Mouse (Mus musculus): ENCODE data around the gene Smpd4. TPM values are rescaled to one million over a fixed set of nuclear protein-coding genes. Genes with fewer than 3 reads are reported as not detected.
"Not testable (repeated sequence)": the region's sequence is repeated elsewhere in the genome, so short reads cannot be mapped to it uniquely, and the experiment has no call there.

The Smpd4 gene
- 10 to 100 TPM; 23.3 to 62.9 (median 50.7) TPM for total RNA-seq (2018; cell fraction: chromatin; rRNA removed)
- 10 to 100 TPM in 21 of 26 experiments, 1 to 10 TPM in 5; 8.0 to 19.9 (median 12.1) TPM for total RNA-seq (2018; cell fraction: cytosol; rRNA removed)
- 10 to 100 TPM; 15.0 to 51.5 (median 25.6) TPM for total RNA-seq (2018; cell fraction: nucleus; rRNA removed)
- 14.6 to 28.0 TPM (median 20.8 TPM) in 3 replicates for polyA plus RNA-seq (2018)

DNA sequence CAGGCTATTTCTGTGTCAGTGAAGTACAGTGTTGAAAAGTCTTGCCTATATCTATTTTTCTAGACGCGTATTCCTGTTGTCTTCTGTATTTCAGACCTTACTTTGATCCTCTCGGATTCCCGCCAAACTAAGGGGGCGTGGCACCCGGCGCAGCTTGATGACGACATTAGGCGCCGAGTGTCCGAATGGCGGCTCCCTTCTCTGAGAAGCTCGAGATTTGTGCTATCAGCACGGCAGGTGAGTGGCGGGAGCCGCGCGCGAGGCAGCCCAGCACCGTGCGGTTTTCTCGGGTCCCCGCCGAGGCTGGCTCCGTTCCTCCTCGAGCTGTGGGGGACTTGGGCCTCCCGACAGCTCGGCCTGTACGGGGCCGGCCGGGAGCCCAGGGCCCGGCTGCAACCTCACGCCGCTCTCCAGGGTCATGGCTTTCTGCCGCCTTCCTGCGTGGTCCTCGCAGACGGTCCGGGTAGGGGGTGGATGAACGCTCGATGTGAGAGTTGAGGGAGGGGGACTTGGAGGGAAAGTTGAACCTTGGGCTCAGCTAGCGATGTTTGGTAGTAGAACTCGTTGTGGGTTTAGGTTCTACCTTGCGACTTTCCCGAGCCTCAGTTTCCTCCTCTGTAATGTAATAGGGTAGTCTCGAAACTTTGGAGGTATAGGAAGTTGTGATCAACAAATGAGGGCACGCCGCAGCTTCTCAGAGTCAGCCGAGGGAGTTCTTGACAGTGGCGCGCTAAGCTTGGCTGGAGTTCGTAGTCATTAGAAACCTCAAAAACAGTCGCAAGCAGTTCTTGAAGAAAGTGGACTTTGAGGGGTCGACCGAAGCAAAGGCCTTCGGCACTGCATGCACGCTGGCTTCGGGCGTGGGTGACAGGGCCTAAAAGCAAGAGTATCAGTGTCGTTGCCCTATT lies at the start of gene Smpd4:
Gene Smpd4 (plus strand): TSS at position 157 of the 908 bp plus-strand sequence.
- Histone ChIP-seq H3K36me3 (ENCODE audit: inconsistent target) (no peaks in the 10 kb centered on the region), H3K79me2 (ENCODE audit: inconsistent target) (peaks cover 21% of the 10 kb centered on the region; the same call in 1 of the 2 replicates), H3K4me3 (ENCODE audit: inconsistent target) (peak within 1 kb of the TSS; percentile 81), H3K27ac (peak within 1 kb of the TSS; percentile 2; the same call in 1 of the 2 replicates)
- 3% methylated on average over 60 of the region's 60 CpGs for WGBS (ENCODE audit: missing documents)

DNA sequence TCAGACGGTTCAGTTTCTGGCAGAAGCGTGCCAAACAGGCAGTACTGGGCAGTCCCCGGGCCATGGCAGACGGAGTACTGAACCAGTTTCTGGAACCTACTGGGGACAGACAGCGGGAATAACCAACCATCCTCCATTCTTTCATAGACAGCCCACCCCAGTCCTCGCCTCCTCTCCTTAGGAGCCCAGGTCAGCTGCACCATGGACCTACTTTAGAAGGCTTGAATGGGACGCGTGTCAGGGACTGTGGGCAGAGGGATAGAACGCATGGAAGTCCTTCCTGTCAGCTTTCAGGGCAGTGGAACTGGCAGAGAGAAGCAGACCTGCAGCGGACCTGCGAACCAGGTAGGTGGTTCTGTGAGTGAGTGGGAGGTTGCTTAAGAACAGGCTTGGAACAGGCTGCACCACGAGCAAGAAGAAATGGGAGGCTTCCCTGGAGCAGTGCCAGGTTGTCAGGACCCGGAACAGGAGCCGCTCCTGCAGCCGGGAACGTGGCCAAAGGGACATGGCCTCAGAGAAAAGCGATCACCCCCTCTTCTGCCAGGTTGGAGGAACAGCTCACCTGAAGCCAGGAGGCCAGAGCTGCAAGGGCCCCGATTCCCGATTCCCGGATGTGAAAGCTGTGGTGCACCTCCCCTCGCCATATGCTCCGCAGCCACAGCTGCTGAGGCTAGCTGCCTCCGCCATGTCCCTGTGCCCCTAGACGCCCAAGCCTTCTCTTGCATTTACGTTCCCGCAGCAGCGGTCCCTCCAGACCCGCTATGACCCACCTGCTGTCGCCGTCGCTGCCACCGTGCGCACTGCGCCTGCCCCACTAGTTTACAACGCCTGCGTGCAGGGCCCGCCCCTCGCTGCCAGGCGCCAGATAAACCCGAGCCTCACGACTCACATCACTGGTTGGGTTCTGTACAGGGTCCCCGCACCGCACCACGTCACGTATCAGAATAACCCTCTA lies 43.0 kb upstream of the Smpd4 start:
- WGBS (ENCODE audit: missing documents), result 18% methylated on average over 45 of the region's 45 CpGs
- H3K4me3 ChIP-seq (ENCODE audit: inconsistent target), result peak overlapping the region; percentile 49
- no peak overlapping the region for H3K27ac ChIP-seq
- no peaks in the 10 kb centered on the region for H3K79me2 ChIP-seq (ENCODE audit: inconsistent target)
- no peaks in the 10 kb centered on the region for H3K36me3 ChIP-seq (ENCODE audit: inconsistent target)

DNA sequence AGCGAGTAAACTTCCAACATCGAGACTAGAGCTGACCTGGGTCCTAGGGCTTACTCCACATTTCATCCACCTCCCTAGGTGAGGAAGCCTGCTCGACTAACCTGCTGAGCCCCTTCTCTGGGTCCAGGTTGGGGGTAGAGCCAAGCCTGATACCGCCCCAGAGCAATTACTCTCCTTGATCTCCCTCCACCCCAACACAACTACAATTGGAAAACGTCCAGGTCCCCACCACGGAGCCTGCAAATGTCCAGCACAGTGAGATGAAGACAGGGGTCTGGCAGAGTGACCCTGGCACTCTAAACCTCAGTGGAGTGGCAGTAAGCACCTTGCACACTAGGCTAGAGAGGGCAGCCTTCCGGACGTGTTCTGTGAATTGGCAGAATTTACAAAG lies 42.3 kb upstream of the Smpd4 start:
- H3K4me3 ChIP-seq (ENCODE audit: inconsistent target), result no peak overlapping the region; the same call in 1 of the 2 replicates
- H3K27ac ChIP-seq, result no peak overlapping the region
- 36% methylated on average over 8 of the region's 8 CpGs for WGBS (ENCODE audit: missing documents)
- H3K36me3 ChIP-seq (ENCODE audit: inconsistent target), result no peaks in the 10 kb centered on the region
- H3K79me2 ChIP-seq (ENCODE audit: inconsistent target), result no peaks in the 10 kb centered on the region

DNA sequence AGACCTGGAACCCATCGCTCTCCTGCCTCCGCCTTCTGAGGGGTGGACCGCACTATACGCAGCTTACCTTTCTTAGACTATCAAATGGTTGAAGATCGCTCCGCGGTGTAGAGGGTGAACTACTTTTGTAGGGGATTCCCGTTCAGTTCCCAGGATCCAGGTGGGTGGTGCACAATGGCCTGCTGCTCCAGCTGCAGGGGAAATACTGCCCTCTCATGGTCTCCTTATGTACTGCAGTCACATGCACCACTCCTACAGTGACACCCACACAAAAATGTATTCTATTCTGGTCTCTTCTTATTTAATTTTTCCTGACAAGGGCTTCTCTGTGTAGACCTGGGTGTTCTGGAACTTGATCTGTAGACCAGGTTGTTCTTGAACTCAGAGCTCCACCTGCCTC lies 36.1 kb upstream of the Smpd4 start, which contains the start of gene Slc7a4:
Gene Slc7a4 (minus strand): TSS at position 151 of the 400 bp plus-strand sequence.
- WGBS (ENCODE audit: missing documents), result 54% methylated on average over 8 of the region's 8 CpGs
- Histone ChIP-seq H3K4me3 (ENCODE audit: inconsistent target) (no peak within 1 kb of the TSS), H3K36me3 (ENCODE audit: inconsistent target) (no peaks in the 10 kb centered on the region), H3K79me2 (ENCODE audit: inconsistent target) (no peaks in the 10 kb centered on the region), H3K27ac (no peak within 1 kb of the TSS)

DNA sequence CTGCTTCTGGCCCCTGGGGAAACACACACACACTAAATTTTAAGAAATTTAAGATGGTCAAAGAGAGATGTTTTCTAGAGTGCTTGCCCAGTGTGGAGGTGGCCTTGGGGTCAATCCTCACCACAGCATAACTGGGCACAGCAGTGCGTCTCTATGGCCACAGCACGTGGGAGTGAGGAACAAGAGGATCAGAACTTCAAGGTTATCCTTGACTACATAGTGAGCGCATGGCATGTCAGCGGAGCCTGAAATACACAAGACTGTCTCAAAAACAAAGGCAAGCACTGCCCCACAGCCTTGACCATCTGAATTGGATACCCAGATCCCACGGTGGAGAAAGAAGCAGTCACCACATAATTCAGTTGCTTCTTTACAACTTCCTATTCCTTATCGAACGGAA lies 34.6 kb upstream of the Smpd4 start:
- no peaks in the 10 kb centered on the region for H3K36me3 ChIP-seq (ENCODE audit: inconsistent target)
- H3K4me3 ChIP-seq (ENCODE audit: inconsistent target), result no peak overlapping the region
- WGBS (ENCODE audit: missing documents), result 96% methylated on average over 7 of the region's 7 CpGs
- no peak overlapping the region for H3K27ac ChIP-seq
- H3K79me2 ChIP-seq (ENCODE audit: inconsistent target), result no peaks in the 10 kb centered on the region

DNA sequence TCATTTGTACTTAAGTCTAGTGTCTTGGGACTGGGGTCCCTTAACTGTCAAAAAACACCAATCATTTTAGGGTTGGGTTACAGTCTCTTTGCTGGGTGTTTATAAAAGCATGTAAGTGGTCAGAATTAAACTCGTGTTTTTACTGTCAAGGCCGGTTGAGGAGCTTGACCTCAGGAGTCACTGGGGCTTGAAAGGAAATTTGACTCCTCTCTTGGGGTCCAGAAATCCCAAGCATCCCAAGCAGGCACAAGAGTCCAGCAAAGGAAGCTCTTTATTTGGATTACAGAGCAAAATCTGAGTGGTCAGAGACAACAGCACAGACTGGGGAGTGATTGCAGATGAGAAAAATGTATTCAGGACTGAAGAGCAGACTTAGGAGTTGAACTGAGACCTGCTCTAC lies 28.4 kb upstream of the Smpd4 start:
- H3K27ac ChIP-seq, result no peak overlapping the region
- no peaks in the 10 kb centered on the region for H3K79me2 ChIP-seq (ENCODE audit: inconsistent target)
- H3K4me3 ChIP-seq (ENCODE audit: inconsistent target), result no peak overlapping the region
- WGBS (ENCODE audit: missing documents), result 71% methylated on average over 2 of the region's 2 CpGs
- H3K36me3 ChIP-seq (ENCODE audit: inconsistent target), result no peaks in the 10 kb centered on the region

DNA sequence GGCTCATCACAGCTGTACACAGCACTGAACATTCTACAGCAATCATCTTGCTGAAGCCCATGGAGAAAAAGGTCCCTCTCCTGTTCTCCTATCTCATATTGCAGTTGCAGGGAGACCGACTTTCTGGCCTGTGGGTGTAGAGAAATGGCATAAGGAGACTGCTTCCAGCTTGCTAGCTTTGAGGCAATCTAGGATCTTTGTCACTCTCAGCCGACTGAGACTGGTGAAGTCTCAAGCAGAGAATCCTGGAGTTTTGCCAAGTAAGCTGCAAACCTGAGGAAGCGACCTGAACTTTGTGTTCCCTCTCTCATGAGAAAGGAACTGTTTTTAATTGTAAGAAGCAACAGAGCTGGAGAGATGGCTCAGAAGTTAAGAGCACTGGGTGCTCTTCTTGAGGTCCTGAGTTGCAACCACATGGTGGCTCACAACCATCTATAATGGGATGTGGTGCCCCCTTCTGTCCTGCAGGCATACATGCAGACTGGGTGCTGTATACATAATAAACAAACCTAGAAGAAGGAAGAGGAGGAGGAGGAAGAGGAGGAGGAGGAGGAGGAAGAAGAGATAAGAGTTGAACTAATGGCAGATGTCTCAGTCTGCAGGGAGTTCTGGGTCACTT lies 18.1 kb upstream of the Smpd4 start:
- 60% methylated on average over 3 of the region's 3 CpGs for WGBS (ENCODE audit: missing documents)
- Histone ChIP-seq H3K79me2 (ENCODE audit: inconsistent target) (no peaks in the 10 kb centered on the region), H3K27ac (no peak overlapping the region), H3K4me3 (ENCODE audit: inconsistent target) (no peak overlapping the region), H3K36me3 (ENCODE audit: inconsistent target) (no peaks in the 10 kb centered on the region)

DNA sequence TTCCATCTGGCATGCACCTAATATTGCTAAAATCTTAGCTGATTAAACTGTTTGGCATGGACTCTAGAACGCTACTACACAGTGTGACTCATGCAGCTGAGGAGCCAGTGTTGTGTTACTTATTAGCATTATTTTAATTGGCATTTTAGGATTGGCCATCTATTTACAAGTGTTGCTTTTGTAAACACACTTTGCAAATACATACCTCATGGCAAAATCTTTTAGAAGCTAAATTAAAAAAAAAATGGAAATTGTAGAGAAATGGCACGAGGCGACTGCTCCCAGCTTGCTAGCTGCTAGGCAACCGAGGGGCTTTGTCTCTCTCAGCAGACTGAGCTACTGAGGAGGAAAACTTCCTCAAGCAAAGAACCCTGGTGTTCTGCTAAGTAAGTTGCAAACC lies 14.2 kb upstream of the Smpd4 start:
- 83% methylated on average over 4 of the region's 4 CpGs for WGBS (ENCODE audit: missing documents)
- H3K36me3 ChIP-seq (ENCODE audit: inconsistent target), result no peaks in the 10 kb centered on the region
- H3K4me3 ChIP-seq (ENCODE audit: inconsistent target), result no peak overlapping the region
- no peak overlapping the region for H3K27ac ChIP-seq
- no peaks in the 10 kb centered on the region for H3K79me2 ChIP-seq (ENCODE audit: inconsistent target)

DNA sequence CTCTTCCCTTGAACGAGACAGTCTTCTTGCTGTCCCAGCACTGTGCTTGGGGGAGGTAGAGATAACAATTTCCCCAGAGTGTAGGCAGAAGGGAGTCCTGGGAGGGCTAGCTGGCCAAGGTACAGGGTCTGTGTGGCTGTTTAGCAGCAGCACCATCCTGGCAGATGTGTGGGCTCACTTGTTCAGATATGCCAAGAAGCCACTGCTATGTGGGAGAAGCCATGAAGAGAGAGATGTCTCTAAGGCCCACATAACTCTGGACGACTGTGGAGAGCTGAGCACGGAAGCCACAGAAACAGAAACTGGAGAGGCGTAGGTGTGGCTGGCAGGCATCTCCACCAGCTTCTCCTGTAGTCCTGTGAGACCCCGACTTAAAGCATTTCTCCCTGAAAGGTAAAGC lies 13.5 kb upstream of the Smpd4 start:
- H3K36me3 ChIP-seq (ENCODE audit: inconsistent target), result no peaks in the 10 kb centered on the region
- H3K4me3 ChIP-seq (ENCODE audit: inconsistent target), result no peak overlapping the region
- WGBS (ENCODE audit: missing documents), result 88% methylated on average over 4 of the region's 5 CpGs
- no peaks in the 10 kb centered on the region for H3K79me2 ChIP-seq (ENCODE audit: inconsistent target)
- H3K27ac ChIP-seq, result no peak overlapping the region

DNA sequence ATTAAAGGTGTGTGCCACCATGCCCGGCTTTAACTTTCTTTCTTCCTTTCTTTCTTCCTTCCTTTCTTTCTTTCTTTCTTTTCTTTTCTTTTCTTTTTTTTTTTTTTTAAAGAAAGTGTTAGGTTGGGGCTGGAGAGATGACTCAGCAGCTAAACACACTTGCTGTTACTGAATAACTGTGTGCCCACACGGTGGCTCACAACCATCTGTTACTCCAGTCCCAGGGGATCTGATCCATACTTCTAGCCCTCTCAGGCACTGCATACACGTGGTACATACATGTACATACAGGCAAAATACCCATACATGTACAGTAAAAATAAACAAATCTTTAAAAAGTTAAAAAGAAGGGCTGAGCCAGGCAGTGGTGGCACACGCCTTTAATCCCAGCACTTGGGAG lies 7.8 kb upstream of the Smpd4 start:
- Histone ChIP-seq H3K79me2 (ENCODE audit: inconsistent target) (no peaks in the 10 kb centered on the region), H3K27ac (no peak overlapping the region), H3K36me3 (ENCODE audit: inconsistent target) (no peaks in the 10 kb centered on the region), H3K4me3 (ENCODE audit: inconsistent target) (no peak overlapping the region)
- WGBS (ENCODE audit: missing documents), result 50% methylated on average over 4 of the region's 4 CpGs

DNA sequence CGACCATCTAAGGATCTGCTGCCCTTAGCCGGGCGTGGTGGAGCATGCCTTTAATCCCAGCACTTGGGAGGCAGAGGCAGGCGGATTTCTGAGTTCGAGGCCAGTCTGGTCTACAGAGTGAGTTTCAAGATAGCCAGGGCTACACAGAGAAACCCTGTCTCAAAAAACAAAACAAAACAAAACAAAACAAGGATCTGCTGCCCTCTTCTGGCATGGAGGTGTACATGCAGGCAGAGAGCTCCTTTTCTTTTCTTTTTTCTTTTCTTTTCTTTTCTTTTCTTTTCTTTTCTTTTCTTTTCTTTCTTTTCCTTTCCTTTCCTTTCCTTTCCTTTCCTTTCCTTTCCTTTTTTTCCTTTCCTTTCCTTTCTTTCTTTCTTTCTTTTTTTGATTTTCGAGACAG lies 4.4 kb upstream of the Smpd4 start:
- not testable (repeated sequence) for H3K4me3 ChIP-seq (ENCODE audit: inconsistent target); H3K36me3 ChIP-seq (ENCODE audit: inconsistent target); H3K27ac ChIP-seq; H3K79me2 ChIP-seq (ENCODE audit: inconsistent target)
- WGBS (ENCODE audit: missing documents), result 88% methylated on average over 6 of the region's 6 CpGs

DNA sequence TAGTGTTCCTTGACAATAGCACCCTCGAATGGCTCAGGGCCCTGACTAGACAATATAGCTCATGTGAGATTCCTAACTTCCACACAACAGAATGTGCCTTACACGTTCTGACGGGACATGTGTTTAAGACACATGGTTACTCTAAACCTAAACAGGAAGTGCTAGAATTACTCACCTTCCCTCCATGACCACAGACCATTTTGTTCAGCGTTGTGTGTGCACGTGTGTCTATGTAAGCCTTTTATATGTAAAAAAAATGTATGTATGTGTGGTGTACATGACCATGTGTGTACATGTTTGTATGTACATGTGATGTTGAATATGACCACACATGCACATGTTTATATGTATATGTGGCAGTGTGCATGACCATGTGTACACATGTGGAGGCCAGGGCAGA lies 2.9 kb upstream of the Smpd4 start:
- no peak overlapping the region for H3K27ac ChIP-seq
- H3K79me2 ChIP-seq (ENCODE audit: inconsistent target), result peaks cover 18% of the 10 kb centered on the region; the same call in 1 of the 2 replicates
- no peaks in the 10 kb centered on the region for H3K36me3 ChIP-seq (ENCODE audit: inconsistent target)
- H3K4me3 ChIP-seq (ENCODE audit: inconsistent target), result no peak overlapping the region
- WGBS (ENCODE audit: missing documents), result 21% methylated on average over 5 of the region's 5 CpGs

DNA sequence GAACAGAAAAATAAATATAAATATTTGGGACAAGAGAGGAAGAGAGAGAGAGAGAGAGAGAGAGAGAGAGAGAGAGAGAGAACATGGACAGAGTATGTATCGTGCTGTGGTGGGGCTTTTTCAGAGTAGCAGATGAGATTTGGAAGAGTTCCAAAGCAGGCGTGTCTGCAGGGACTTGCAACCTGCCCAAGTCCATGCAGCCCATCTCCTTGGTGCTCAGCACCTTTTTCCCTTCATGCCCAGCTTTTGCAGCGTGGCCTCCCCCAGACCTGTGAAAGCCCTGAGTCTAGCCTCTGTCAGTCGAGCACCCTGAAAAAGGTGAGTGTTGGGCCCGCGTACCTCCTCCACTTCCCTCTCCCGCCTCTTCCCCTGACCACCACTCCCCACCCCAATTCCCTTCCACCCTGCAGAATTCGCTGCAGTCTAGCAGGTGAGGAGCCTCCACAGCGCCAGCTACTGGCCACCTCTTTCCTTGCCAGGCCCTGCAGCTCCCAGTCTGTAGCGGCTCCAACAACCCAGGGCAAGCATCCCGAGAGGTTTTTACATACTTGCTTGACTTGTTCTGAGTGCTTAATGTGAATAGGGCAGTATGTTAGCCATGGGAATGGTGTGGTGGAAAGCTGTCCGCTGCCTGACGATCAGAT lies 1.1 kb upstream of the Smpd4 start:
- no peak overlapping the region for H3K4me3 ChIP-seq (ENCODE audit: inconsistent target)
- peaks cover 21% of the 10 kb centered on the region; the same call in 1 of the 2 replicates for H3K79me2 ChIP-seq (ENCODE audit: inconsistent target)
- 24% methylated on average over 13 of the region's 13 CpGs for WGBS (ENCODE audit: missing documents)
- H3K36me3 ChIP-seq (ENCODE audit: inconsistent target), result no peaks in the 10 kb centered on the region
- no peak overlapping the region for H3K27ac ChIP-seq

DNA sequence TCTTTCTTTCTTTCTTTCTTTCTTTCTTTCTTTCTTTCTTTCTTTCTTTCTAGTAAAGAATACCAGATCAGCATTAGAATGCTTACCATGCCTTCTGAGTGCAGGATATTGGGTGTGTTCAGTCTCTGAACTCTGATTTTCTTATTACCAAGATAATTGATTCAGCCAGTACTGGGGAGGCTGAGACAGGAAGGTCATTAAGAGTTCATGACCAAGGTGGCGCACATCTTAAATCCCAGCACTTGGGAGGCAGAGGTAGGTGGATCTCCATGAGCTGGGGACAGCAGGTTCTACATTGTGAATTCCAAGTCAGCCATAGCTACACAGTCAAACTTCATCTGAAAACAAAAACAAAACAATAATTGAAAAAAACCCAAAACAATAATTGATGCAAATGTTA lies 2.8 kb downstream of the Smpd4 start:
- 100% methylated on average over 1 of the region's 1 CpGs for WGBS (ENCODE audit: missing documents)
- Histone ChIP-seq H3K27ac (no peak overlapping the region), H3K79me2 (ENCODE audit: inconsistent target) (peaks cover 21% of the 10 kb centered on the region; the same call in 1 of the 2 replicates), H3K36me3 (ENCODE audit: inconsistent target) (peaks cover 11% of the 10 kb centered on the region), H3K4me3 (ENCODE audit: inconsistent target) (no peak overlapping the region)

All from macrophage (primary cell).